Mouse (Mus musculus): ENCODE data around the gene Trim31.
A peak's percentile ranks its signal among the peaks of the same experiment; 100 is the strongest.
"Not testable (repeated sequence)": the region's sequence is repeated elsewhere in the genome, so short reads cannot be mapped to it uniquely, and the experiment has no call there.

Trim31 gene

DNA sequence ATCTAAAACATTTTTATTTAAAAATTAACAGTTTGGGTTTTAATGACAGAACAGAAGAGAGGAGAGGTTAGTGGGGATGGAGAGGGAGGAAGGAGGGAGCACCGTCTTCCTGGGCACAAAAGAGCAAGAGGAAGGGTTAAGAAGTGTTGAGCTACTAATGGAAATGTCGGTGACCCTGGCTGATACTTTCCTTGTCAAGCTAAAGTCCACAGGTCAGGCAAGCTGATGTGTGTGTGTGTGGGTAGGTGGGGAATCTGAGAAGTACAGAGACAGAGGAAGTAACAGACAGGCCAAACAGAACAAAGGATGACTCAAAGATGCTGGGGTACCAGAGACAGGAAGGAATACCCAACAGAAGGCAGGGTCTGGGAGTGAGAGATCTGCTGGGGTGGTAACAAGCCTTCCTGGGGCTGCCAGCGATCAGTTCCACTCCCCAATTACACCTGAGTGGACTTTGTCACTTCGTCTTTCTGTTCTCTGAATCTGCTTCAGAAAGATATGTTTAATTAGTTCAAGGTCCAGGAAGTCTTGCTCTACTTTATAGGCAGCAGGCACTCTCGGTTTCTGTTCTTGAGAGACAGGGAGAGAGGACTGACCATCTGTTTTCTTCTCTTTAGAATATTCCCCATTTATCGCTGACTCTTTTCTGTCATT, at the start of gene Trim31:
Gene Trim31, plus strand, starts transcription at position 567 of the 654 bp plus-strand sequence.
- no peak for DNase-seq

DNA sequence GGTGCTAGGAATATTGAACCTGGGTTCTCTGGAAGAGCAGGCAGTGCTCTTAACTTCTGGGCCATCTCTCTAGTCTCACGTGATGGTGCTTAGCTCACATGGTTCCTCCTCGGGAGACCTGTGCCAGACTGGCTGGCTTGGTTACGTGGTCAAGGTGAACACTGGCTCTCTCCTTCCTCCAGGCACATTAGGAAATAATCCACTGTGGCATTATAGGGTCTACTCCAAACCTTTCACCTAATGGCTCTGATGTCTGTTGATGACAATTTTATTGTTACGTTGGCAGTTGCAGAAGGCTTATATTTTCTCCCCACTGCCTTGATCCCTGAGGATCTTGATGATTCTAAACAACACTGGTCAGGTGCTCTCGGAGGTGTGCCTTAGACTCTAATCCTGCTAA, 49.0 kb upstream of the Trim31 start:
- no peak for DNase-seq

DNA sequence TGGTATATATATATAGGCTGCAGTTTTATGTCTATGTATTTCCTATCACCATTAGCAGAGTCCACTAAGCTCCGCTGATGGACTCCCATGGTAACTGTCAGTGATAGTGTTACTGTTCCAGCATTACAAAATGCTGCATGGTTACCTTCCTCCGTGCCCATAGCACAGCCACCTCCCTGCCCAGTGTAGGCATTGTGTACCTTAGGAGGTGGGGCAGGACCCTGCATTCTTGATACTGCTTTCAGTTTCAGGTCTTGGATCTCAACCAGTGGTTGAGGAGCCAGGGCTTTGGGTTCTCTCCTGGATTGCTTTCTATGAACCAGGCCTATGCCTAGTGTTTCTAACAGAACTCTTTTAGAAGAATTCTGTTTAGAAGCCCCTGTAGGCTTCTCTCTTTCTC, 47.9 kb upstream of the Trim31 start:
- DNase-seq = no peak

DNA sequence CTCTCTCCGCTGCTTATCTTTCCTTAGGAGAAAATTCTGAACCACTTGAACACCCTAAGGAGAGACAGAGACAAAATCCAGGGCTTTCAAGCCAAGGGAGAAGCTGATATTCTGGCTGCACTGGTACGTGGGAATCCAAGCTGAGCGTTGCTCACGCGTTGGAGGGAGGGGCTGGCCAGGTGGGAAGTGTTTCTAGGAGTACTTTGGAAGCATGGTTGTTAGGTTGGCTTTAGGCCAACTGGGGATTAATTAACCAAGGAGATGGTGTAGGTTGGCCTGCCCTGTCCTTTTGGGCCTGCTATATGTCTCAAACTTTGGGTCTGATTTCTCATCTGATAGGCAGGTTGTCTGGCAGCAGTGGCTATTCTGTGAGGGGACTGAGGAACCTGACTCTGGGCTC, 46.7 kb upstream of the Trim31 start:
- DNase-seq = no peak

GRCm38 (mm10) chr17:36851627-36852026, 46.3 kb upstream of the Trim31 start:
- DNase-seq = no peak

DNA sequence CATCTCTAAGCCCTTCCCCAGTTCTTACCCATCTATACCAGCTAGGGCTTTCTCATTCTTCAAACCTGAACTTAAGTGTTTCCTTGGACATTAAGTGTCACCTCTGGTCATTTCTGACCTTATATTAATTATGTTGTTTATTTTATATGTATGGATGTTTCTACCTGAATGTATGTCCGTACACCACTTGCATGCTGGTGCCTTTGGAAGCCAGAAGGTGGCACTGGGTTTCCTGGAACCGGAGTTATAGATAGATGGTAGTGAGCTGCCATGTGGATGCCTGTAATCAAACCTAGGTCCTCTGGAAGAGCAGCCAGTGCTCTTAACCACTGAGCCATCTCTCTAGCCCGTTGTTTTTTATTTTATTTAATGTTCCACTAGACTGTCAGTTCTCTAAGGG, 42.4 kb upstream of the Trim31 start:
- DNase-seq = no peak

DNA sequence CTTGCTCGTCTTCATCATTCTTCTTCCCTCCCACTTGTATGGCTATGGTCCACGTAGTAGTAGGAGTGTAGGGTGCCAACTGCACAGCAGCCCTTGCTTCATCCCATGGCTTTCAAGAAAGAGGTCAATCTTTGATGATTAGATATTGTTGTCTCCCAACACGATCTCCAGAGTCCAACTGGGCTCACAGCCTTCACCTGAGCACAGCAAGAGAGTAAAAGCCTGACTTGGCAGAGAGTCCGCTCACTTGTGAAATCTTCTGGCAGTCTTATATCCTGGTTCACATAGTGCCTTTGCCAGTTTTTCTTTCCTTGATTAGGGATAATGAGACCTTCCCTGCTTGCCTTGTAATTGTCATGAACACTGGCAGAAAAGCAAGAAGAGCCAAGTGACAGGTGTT, 41.7 kb upstream of the Trim31 start:
- no peak for DNase-seq

DNA sequence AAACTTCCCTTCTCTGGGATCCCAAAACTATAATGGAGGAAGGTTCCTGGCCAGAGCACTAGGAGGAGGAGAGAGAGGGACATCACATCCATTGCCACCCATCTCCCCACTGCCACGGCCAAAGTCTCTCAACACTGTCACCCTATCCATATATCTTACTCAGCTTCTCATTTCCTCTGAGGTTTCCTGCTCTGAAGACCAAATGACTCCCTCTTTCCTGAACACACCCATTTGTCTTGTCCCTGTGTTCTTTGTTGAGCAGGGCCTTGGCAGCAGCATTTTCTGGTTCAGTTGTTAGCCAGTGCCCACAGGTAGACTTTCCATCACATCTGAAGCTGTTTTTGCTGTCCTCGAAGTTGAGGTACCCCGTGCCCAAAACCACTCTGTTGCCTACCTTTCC, 39.7 kb upstream of the Trim31 start:
- DNase-seq = no peak

- DNase-seq = no peak
Observed at GRCm38 (mm10) chr17:36861680-36862079, 36.2 kb upstream of the Trim31 start.

- no peak for DNase-seq
Observed at GRCm38 (mm10) chr17:36866719-36867527, 31.0 kb upstream of the Trim31 start, which contains the start of gene Trim15. TSS of gene Trim15 (minus strand) at chr17:36867210.

GRCm38 (mm10) chr17:36868836-36869235, 29.1 kb upstream of the Trim31 start:
- no peak for DNase-seq

DNA sequence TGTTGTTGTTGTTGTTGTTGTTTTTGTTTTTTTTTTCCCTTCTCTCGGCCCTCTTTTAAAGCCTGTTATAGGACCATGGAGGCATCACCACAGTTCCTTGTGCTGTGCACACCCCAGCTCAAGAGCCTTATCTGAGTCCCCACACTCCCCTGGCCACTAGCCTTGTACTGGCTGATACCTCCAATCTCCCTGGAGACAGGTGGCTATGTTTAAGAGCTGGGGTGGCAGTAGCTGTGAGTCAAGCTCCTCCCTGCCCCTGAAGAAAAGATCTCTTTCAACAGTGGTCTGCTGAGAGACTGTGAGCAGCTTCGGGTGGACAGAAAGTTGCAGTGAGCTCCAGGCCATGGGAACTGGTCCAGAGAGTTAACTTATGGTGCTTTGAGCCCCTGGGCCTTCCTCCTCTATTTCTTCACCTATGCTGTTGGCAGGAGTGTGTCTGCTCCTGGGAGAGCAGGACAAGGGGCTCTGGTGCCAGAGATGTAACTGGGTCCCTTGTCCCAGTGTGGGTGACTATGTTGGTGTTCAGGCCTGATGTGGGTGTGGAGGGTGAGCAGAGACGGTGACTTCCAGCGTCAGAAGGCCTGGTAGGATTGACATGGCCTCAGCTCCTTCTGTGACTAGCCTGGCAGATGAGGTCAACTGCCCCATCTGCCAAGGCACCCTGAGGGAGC, 28.5 kb upstream of the Trim31 start, which contains the start of gene Trim10:
Gene Trim10, plus strand, starts transcription at position 291 of the 671 bp plus-strand sequence.
- DNase-seq = no peak

DNA sequence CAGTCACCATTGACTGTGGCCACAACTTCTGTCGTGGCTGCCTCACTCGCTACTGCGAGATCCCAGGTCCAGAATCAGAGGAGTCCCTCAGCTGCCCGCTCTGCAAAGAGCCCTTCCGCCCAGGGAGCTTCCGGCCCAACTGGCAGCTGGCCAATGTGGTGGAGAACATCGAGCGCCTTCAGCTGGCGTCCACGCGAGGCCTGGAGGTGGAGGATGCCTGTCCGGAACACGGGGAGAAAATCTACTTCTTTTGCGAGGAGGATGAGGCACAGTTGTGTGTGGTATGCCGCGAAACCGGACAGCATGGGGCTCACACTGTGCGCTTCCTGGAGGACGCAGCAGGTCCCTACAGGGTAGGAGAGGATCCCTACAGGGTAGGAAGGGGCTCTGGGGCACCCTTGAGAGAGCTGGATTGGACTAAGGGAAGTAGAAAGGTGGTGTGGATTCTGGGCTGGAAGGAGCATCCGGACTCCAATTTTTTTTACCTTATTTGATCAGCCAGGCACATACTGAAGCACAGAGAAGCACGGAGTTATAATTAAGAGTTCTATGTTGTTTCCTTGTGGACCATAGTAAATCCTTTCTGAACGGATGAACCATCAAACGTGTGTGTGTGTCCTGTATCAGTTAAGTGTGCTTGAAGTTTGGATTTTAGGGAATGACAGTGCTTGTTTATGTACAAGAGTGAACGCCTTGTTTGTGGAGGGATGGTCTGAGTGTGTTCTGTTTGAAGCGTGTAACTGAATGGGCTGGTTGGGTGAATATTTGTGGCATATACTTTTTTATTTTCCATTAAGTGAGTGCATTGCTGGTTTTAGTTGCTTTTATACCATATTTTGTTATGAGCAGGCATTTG, 27.7 kb upstream of the Trim31 start:
- DNase-seq = no peak

DNA sequence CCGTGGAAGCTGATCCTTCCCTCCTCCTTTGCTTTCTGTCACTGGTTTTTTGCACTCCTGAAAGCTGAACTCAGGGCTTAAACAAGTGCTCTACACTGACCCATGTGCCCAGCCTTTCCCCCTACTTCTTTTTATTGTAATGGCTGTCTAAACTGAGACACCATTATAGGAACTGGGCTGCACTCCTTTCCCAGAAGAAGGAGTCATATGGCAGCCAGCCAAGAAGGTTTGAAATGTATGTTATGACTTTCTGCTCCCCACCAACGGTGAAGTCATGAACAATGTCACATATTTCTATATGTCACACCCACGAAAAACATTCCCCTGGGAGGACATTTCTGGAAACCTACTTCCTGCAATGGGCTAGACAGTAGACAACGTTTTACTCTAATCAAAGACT, 23.3 kb upstream of the Trim31 start:
- DNase-seq = no peak

DNA sequence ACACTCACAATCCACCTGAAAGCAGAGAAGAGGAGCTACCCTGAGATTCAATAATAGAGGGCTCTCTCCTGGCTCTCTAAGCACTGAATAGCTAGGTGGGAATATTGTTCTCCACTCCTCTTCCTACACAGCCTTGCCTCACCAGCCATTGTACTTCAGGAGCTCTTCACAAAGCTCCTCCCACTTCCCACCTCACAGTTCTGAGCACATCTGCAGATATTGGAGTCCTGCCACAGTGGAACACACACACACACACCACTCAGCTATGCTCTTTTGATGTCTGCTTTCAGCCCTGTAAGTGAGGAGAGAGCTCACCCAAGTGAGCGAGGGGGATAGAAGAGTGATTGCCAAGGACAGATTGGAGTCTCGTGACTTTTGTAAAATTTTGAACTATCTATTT, 14.6 kb upstream of the Trim31 start:
- DNase-seq = no peak

- no peak for DNase-seq
Observed at GRCm38 (mm10) chr17:36885132-36885790, 12.7 kb upstream of the Trim31 start.

- no peak for DNase-seq
Observed at GRCm38 (mm10) chr17:36890073-36890903, 7.6 kb upstream of the Trim31 start, which contains the start of gene Trim40. TSS of gene Trim40 (minus strand) at chr17:36890123.

DNA sequence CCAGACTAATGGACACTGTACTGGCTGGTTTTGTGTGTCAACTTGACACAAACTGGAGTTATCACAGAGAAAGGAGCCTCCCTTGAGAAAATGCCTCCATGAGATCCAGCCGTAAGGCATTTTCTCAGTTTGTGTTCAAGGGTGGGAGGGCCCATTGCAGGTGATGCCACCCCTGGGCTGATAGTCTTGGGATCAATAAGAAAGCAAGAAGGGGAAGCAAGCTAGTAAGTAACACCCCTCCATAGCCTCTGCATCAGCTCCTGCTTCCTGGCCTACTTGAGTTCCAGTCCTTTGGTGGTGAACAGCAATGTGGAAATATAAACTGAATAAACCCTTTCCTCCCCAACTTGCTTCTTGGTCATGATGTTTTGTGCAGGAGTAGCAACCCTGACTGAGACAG, 6.4 kb upstream of the Trim31 start:
- DNase-seq = not testable (repeated sequence)

DNA sequence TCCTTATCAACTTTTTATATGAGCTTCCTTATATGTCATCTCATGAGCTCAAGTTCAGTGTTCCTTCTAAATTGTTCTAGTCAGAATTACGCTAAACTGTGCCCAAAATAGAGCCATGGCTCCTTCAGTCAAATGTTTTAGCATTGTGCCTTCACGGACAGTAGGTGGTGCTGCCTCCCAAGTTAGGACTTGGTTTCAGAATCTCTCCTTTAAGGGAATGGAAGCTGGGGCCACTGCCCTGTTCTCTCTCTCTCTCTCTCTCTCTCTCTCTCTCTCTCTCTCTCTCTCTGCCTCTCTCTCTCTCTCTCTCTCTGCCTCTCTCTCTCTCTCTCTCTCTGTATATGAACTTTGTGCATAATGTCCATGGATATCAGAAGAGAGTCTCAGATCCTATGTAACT, 5.6 kb upstream of the Trim31 start:
- peak in 1 of 2 experiments; percentile 18 for DNase-seq

DNA sequence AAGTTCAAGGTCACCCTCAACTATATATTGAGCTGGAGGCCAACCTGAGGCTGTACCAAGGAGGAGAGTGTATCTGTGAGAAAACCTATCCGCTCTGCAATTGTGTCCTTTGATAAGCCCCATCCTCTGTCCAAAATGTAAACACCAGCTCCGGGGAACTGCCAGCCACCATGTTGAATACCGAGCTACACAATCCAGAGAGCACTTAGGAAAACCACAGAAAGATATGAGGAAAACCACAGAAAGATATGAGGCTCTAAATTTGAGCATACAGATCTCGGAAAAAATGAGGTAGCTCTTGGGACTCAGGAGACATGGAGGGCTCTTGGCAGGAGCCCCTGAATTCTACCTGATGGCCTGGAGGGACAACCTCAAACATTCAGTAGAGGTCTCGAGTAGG, 4.5 kb upstream of the Trim31 start:
- no peak for DNase-seq

DNA sequence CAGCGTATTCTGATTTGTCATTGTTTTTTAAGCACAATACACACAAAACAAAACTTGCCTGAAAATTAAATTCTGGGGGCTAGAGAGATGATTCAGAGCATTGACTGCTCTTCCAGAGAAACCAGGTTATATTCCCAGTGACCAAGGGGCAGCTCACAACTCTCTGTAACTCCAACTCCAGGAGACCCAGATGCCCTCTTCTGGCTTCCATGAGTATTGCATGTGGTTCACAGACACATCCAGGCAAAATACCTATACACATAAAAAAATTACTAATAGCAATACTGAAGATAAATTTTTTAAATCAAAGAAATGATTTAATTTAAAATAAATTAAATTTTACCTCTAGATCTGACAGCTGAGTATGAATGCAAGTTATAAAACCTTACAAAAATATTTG, 1.3 kb upstream of the Trim31 start:
- DNase-seq = peak in 1 of 2 experiments; percentile 17

Data from spleen, adult 18-20 months (tissue).